Mouse (Mus musculus): ENCODE data around the gene Cnnm1. TPM values are rescaled to one million over a fixed set of nuclear protein-coding genes. Genes with fewer than 3 reads are reported as not detected.

Gene Cnnm1
- polyA plus RNA-seq, 1 experiment from 2014 or later = 2.3 TPM

DNA sequence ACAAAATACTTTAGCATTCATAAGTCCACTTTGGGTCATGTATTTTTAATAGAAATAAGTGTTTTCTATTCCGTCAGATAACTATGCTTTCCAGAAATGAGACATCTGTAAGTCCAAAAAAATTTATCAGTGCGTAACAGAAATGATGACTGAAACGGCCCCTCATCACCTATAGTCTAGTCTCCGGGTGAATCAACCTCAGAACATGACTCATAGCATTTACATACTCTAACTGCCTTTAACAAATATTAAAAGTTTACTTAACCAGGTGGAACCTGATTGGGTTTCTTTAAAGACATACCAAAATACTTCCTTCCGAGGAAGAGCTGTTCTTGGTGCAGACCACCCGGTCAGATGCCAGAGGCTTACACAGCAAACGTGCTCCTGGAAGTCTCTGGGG is 78.0 kb downstream of the Cnnm1 start:
- no peaks in the 10 kb centered on the region for H3K27me3 ChIP-seq (ENCODE audit: control insufficient read depth, insufficient read depth, low read length)
- peaks cover 19% of the 10 kb centered on the region for H3K4me1 ChIP-seq (ENCODE audit: control insufficient read depth, insufficient read depth, low read length)
- 82% methylated on average over 7 of the region's 7 CpGs for WGBS
- peaks cover 9% of the 10 kb centered on the region for H3K36me3 ChIP-seq (ENCODE audit: control insufficient read depth, insufficient read depth, low read length)
- no peak overlapping the region for H3K27ac ChIP-seq (replicated peaks; ENCODE audit: low read depth, low read length)
- no peak overlapping the region for H3K9ac ChIP-seq (replicated peaks; ENCODE audit: low read length)
- no peak overlapping the region for H3K4me3 ChIP-seq (replicated peaks; ENCODE audit: low read depth, low read length)
- DNase-seq = no peak
- H3K9me3 ChIP-seq (ENCODE audit: control insufficient read depth, low read length) = no peaks in the 10 kb centered on the region
- H3K4me2 ChIP-seq (ENCODE audit: low read length) = no peak overlapping the region
- no peak for ATAC-seq (ENCODE audit: low FRiP score, low TSS enrichment)

DNA sequence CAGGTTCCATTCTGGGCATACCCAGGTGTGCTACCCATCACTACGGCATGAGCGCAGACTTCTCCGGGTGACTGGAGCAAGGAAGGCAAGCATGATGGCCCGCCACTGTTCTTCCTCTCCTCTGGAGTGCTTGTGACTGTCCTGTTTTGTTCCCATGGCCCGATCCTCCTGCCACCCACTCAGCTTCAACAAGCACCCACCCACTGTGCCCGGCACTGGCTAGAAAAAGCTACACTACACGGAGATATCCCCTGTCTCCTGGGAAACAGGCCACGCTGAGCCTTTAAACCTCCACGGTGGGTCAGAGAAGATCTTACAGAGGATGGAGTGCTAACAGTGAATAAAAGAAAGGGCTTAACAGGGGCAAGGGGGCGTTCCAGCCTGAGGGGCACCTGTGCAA is 79.0 kb downstream of the Cnnm1 start:
- H3K27me3 ChIP-seq (ENCODE audit: control insufficient read depth, insufficient read depth, low read length) = no peaks in the 10 kb centered on the region
- DNase-seq (no peak), ATAC-seq (ENCODE audit: low FRiP score, low TSS enrichment) (no peak)
- WGBS = 65% methylated on average over 10 of the region's 10 CpGs
- H3K4me2 ChIP-seq (ENCODE audit: low read length) = no peak overlapping the region
- no peaks in the 10 kb centered on the region for H3K9me3 ChIP-seq (ENCODE audit: control insufficient read depth, low read length)
- H3K4me1 ChIP-seq (ENCODE audit: control insufficient read depth, insufficient read depth, low read length) = peaks cover 25% of the 10 kb centered on the region
- H3K36me3 ChIP-seq (ENCODE audit: control insufficient read depth, insufficient read depth, low read length) = peaks cover 9% of the 10 kb centered on the region
- H3K9ac ChIP-seq (replicated peaks; ENCODE audit: low read length) = no peak overlapping the region
- H3K4me3 ChIP-seq (replicated peaks; ENCODE audit: low read depth, low read length) = no peak overlapping the region
- H3K27ac ChIP-seq (replicated peaks; ENCODE audit: low read depth, low read length) = no peak overlapping the region

DNA sequence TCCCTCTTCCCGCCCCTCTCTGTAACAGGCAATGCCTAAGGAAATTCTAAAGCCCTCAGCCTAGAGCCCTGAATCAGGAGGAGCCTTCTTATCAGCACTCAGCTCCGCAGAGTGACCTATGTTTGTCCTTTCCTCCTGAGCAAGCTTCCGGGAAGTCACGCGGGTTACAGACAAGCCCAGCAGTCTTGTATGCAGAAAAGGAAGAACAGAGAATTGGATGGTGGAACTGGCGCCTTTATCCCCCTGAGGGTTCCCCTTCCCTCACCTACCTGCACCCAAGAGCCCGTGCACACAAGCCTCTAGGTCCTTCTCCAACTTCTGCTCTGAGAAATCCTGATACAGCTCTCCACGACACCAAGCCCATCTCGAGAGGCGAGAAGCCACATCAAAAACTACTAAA is 80.2 kb downstream of the Cnnm1 start:
- no peaks in the 10 kb centered on the region for H3K27me3 ChIP-seq (ENCODE audit: control insufficient read depth, insufficient read depth, low read length)
- ATAC-seq (ENCODE audit: low FRiP score, low TSS enrichment) (no peak), DNase-seq (no peak)
- WGBS = 79% methylated on average over 9 of the region's 10 CpGs
- no peak overlapping the region for H3K27ac ChIP-seq (replicated peaks; ENCODE audit: low read depth, low read length)
- no peaks in the 10 kb centered on the region; the same call in 1 of the 2 replicates for H3K36me3 ChIP-seq (ENCODE audit: control insufficient read depth, insufficient read depth, low read length)
- H3K4me3 ChIP-seq (replicated peaks; ENCODE audit: low read depth, low read length) = no peak overlapping the region
- no peaks in the 10 kb centered on the region for H3K9me3 ChIP-seq (ENCODE audit: control insufficient read depth, low read length)
- H3K4me2 ChIP-seq (ENCODE audit: low read length) = no peak overlapping the region
- no peak overlapping the region for H3K9ac ChIP-seq (replicated peaks; ENCODE audit: low read length)
- H3K4me1 ChIP-seq (ENCODE audit: control insufficient read depth, insufficient read depth, low read length) = peaks cover 29% of the 10 kb centered on the region

DNA sequence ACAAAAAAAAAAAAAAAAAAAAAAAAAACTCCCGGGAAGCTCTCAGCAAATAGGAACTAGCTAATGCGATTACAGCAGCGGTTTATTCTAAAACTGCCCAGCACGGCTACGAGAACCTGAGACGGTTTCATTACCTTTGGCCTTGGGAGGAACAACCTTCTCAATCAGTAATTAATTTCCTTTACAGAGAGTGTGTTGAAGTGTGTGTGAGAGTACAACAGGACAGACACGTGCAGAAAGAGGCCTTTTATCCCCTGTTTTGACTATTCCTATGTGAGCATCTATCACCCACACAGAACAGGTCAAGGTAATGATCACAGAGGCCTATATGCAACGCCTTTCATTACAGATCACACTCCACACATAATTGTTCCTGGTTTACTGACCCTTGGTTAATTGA is 81.1 kb downstream of the Cnnm1 start:
- DNase-seq (peak; percentile 31), ATAC-seq (ENCODE audit: low FRiP score, low TSS enrichment) (no peak)
- H3K4me1 ChIP-seq (ENCODE audit: control insufficient read depth, insufficient read depth, low read length) = peaks cover 29% of the 10 kb centered on the region
- H3K36me3 ChIP-seq (ENCODE audit: control insufficient read depth, insufficient read depth, low read length) = no peaks in the 10 kb centered on the region
- H3K27me3 ChIP-seq (ENCODE audit: control insufficient read depth, insufficient read depth, low read length) = no peaks in the 10 kb centered on the region
- H3K4me2 ChIP-seq (ENCODE audit: low read length) = peak overlapping the region; percentile 12
- no peak overlapping the region for H3K9ac ChIP-seq (replicated peaks; ENCODE audit: low read length)
- H3K27ac ChIP-seq (replicated peaks; ENCODE audit: low read depth, low read length) = no peak overlapping the region
- H3K4me3 ChIP-seq (replicated peaks; ENCODE audit: low read depth, low read length) = no peak overlapping the region
- H3K9me3 ChIP-seq (ENCODE audit: control insufficient read depth, low read length) = no peaks in the 10 kb centered on the region
- WGBS = 34% methylated on average over 8 of the region's 8 CpGs

DNA sequence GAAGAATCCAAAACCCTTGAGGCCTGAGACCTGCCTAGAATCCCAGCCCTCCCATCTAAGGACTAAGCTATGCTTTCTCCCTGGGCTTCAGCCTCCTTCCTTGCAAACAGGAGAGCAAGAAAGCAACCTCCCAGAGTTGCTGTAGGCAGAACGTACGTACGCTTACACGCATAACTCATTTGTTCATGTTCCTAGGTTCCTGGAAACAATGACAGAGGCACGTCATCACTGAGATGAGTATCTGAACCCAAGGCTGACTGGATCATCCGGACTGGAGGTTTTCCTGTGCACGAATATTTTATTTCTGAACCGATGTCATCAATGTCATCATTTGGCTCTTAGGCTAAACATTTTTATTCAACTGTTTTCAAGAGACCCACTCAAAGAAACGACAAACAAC is 81.8 kb downstream of the Cnnm1 start:
- H3K36me3 ChIP-seq (ENCODE audit: control insufficient read depth, insufficient read depth, low read length) = no peaks in the 10 kb centered on the region
- DNase-seq (no peak), ATAC-seq (ENCODE audit: low FRiP score, low TSS enrichment) (no peak)
- H3K27me3 ChIP-seq (ENCODE audit: control insufficient read depth, insufficient read depth, low read length) = no peaks in the 10 kb centered on the region
- H3K9ac ChIP-seq (replicated peaks; ENCODE audit: low read length) = no peak overlapping the region
- no peaks in the 10 kb centered on the region for H3K9me3 ChIP-seq (ENCODE audit: control insufficient read depth, low read length)
- H3K4me1 ChIP-seq (ENCODE audit: control insufficient read depth, insufficient read depth, low read length) = peaks cover 29% of the 10 kb centered on the region
- no peak overlapping the region for H3K4me3 ChIP-seq (replicated peaks; ENCODE audit: low read depth, low read length)
- H3K27ac ChIP-seq (replicated peaks; ENCODE audit: low read depth, low read length) = no peak overlapping the region
- peak overlapping the region; percentile 16; the same call in 1 of the 2 replicates for H3K4me2 ChIP-seq (ENCODE audit: low read length)
- WGBS = 87% methylated on average over 9 of the region's 9 CpGs

DNA sequence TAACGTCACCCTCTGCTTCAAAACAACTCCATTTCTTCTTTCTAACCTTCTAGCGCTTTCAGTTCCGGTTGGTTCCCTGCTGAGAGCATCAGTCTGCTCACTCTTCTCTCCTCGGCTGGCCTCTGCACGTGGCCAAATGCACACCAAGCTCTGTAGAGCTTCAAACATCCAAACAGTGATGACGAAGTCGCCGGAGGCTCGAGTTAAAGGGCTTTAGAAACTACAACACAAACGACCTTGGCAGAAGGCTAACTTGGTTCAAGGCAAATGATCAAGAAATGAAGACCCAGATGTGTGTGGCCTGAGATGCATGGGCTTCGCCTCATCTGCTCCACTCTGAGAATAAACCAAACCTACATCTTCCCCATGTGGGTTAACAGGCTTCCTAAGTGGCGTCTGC is 83.3 kb downstream of the Cnnm1 start:
- Histone ChIP-seq H3K9me3 (ENCODE audit: control insufficient read depth, low read length) (no peaks in the 10 kb centered on the region), H3K4me3 (replicated peaks; ENCODE audit: low read depth, low read length) (peak overlapping the region; percentile 54), H3K27ac (replicated peaks; ENCODE audit: low read depth, low read length) (no peak overlapping the region), H3K27me3 (ENCODE audit: control insufficient read depth, insufficient read depth, low read length) (no peaks in the 10 kb centered on the region), H3K9ac (replicated peaks; ENCODE audit: low read length) (peak overlapping the region; percentile 64), H3K4me1 (ENCODE audit: control insufficient read depth, insufficient read depth, low read length) (peaks cover 29% of the 10 kb centered on the region), H3K36me3 (ENCODE audit: control insufficient read depth, insufficient read depth, low read length) (no peaks in the 10 kb centered on the region), H3K4me2 (ENCODE audit: low read length) (peak overlapping the region; percentile 72)
- DNase-seq (peak; percentile 37), ATAC-seq (ENCODE audit: low FRiP score, low TSS enrichment) (no peak)
- WGBS = 6% methylated on average over 12 of the region's 12 CpGs

DNA sequence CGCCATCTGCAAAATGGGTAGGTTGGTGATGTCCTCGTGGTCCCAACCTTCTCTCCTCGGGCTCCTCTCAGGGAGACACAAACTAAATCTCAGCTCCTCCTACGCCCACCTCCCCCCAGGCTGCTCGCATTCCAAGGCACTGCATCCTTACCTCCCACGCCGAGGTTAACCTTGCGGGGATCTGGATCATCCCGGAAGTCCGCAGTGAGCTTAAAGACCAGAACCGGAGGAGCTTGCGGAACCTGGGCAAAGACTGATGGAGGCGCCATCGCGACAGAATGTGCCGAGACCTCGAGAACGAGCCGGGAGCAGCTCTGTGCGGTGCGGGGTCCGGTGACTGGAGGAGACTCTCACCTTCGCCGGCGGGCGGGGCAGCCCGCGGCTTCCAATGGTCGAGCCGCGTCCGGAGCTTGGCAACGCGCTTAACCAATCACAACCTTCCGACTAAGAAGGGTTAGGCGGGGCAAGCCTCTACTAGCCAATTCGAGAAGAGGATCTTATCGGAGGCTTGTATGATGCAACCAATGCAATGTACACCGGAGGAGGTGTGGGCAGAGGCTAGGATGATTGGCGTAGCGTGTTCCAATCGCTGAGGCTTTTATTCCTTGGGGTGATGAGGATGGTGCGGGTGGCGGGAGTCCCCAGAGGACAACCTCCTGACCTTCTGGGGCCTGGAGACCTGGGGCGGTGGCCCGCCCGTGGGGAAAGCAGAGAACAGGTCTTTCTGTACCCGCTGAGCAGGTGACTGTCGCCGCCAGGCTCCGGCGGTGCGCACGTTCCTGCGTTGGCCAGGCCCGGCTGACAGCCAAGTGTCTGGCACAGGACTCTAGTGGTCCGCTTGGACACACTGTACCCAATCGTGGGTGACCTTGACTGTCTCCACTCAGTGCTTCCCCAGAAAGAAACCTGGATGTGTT is 84.2 kb downstream of the Cnnm1 start, which contains the start of gene Got1:
TSS of gene Got1 (minus strand) at position 419 of the 917 bp plus-strand sequence.
- DNase-seq (peak; percentile 98), ATAC-seq (ENCODE audit: low FRiP score, low TSS enrichment) (peak; percentile 99)
- peak within 1 kb of the TSS; percentile 72 for H3K4me2 ChIP-seq (ENCODE audit: low read length)
- no peaks in the 10 kb centered on the region for H3K36me3 ChIP-seq (ENCODE audit: control insufficient read depth, insufficient read depth, low read length)
- H3K4me3 ChIP-seq (replicated peaks; ENCODE audit: low read depth, low read length) = peak within 1 kb of the TSS; percentile 54
- peaks cover 29% of the 10 kb centered on the region for H3K4me1 ChIP-seq (ENCODE audit: control insufficient read depth, insufficient read depth, low read length)
- no peaks in the 10 kb centered on the region for H3K9me3 ChIP-seq (ENCODE audit: control insufficient read depth, low read length)
- no peaks in the 10 kb centered on the region for H3K27me3 ChIP-seq (ENCODE audit: control insufficient read depth, insufficient read depth, low read length)
- WGBS = under 1% methylated on average over 58 of the region's 58 CpGs
- peak within 1 kb of the TSS; percentile 77 for H3K27ac ChIP-seq (replicated peaks; ENCODE audit: low read depth, low read length)
- H3K9ac ChIP-seq (replicated peaks; ENCODE audit: low read length) = peak within 1 kb of the TSS; percentile 74

DNA sequence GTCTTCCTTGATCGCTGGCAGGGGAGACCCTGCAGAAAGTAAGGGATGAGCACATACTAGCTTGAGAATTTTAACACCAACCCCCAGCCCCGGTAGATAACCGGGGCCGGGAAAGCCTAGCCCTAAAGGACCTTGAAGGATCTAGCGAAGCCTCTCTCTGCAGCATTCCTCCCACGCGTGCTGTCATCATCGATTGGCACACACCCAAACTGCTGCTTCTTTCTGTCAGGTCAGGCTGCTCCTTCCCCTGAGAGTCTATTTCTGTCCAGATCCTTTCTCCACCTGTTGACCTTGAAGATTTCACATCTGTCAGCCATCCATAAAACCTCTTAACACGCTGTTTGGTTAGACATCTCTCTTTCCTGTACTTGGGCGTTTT is 84.9 kb downstream of the Cnnm1 start:
- DNase-seq = peak; percentile 46
- H3K9ac ChIP-seq (replicated peaks; ENCODE audit: low read length) = peak overlapping the region; percentile 74
- WGBS = 24% methylated on average over 10 of the region's 10 CpGs
- no peaks in the 10 kb centered on the region for H3K9me3 ChIP-seq (ENCODE audit: control insufficient read depth, low read length)
- H3K4me2 ChIP-seq (ENCODE audit: low read length) = peak overlapping the region; percentile 72
- no peaks in the 10 kb centered on the region for H3K36me3 ChIP-seq (ENCODE audit: control insufficient read depth, insufficient read depth, low read length)
- no peak for ATAC-seq (ENCODE audit: low FRiP score, low TSS enrichment)
- peak overlapping the region; percentile 54 for H3K4me3 ChIP-seq (replicated peaks; ENCODE audit: low read depth, low read length)
- H3K27me3 ChIP-seq (ENCODE audit: control insufficient read depth, insufficient read depth, low read length) = no peaks in the 10 kb centered on the region
- H3K27ac ChIP-seq (replicated peaks; ENCODE audit: low read depth, low read length) = peak overlapping the region; percentile 53; the same call in 1 of the 2 replicates
- H3K4me1 ChIP-seq (ENCODE audit: control insufficient read depth, insufficient read depth, low read length) = peaks cover 29% of the 10 kb centered on the region

DNA sequence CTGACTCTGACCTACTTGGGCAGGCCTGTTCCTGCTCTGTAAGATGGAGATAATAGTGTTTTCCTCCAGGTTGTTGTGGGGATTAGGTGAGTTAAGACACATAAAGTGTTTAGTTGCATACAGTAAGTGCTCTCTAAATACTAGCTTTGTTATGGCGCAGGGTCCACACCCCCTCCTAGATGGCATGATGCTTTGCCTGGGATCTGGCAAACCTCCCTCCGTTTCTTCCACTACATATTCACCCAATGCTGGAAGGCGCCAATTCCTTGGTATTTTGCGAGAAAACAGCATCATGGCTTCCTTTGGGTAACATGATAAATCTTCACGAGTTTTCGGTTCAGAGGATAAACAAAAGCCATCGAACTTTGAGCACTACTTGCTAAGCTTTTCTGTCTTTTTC is 85.3 kb downstream of the Cnnm1 start:
- ATAC-seq (ENCODE audit: low FRiP score, low TSS enrichment) (no peak), DNase-seq (no peak)
- no peaks in the 10 kb centered on the region for H3K9me3 ChIP-seq (ENCODE audit: control insufficient read depth, low read length)
- H3K4me2 ChIP-seq (ENCODE audit: low read length) = peak overlapping the region; percentile 72
- H3K36me3 ChIP-seq (ENCODE audit: control insufficient read depth, insufficient read depth, low read length) = no peaks in the 10 kb centered on the region
- no peak overlapping the region for H3K4me3 ChIP-seq (replicated peaks; ENCODE audit: low read depth, low read length)
- H3K27me3 ChIP-seq (ENCODE audit: control insufficient read depth, insufficient read depth, low read length) = no peaks in the 10 kb centered on the region
- H3K4me1 ChIP-seq (ENCODE audit: control insufficient read depth, insufficient read depth, low read length) = peaks cover 29% of the 10 kb centered on the region
- 90% methylated on average over 7 of the region's 7 CpGs for WGBS
- no peak overlapping the region for H3K27ac ChIP-seq (replicated peaks; ENCODE audit: low read depth, low read length)
- H3K9ac ChIP-seq (replicated peaks; ENCODE audit: low read length) = no peak overlapping the region

Data from midbrain, embryonic 14.5 days (tissue).